Mouse (Mus musculus): Measurements from ENCODE around the gene Atg4c. TPM values are rescaled to one million over a fixed set of nuclear protein-coding genes. Genes with fewer than 3 reads are reported as not detected.

Atg4c gene
- polyA plus RNA-seq (2017; shearing (Covaris generic)): 1.2 TPM

DNA sequence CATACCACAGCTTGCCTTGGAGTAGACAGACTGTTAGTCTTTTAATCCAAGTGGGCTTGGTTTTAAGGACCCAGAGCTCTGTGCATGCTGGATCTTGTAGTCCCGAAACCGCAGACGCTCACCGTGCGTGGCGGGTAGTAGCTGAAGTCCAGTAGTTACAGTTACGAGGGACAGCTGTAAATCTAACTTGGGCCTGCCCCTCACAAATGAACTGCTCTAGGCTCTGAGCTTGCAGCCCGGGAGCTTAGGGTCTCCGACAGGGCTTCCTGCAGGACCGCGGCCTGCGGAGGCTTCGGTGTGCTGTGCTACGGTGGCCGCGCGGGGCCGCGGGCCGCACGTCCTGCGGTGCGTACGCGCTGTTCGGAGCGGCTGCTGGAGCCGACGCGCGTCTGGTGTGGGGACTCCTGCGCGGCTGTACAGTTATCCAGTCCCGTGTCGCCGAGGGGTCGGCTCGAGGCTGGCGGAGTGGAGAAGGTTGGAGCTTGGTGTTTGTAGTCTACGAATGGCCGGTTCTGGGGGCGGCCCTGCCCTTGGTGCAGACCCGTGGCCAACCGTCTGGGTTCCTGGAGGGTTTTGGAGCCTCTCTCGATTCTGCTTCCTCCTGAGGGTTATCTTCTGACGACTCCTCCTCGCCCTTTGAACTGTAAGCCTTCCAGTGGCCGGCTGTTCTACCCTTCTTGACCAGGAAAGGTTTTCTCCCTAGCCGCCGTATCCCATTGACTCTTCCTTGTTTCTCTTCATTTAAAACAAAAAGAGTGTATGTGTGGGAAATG, at the start of gene Atg4c:
Gene Atg4c, plus strand, starts transcription at position 125 of the 773 bp plus-strand sequence.

Other genes starting within 250 kb of the Atg4c start
- not detected for gene Angptl3, start 163.0 kb upstream of the Atg4c start, polyA plus RNA-seq (2017; shearing (Covaris generic))
- gene Dock7, start 73.0 kb upstream of the Atg4c start, polyA plus RNA-seq (2017; shearing (Covaris generic)): 0.33 TPM
- not detected for gene Gm12689, start 102.0 kb downstream of the Atg4c start, polyA plus RNA-seq (2017; shearing (Covaris generic))

All from CD4-positive, CD25-positive, alpha-beta regulatory T cell, adult 9 weeks (primary cell).